Mouse (Mus musculus): ENCODE measurements at regions not wholly inside any gene's neighbourhood (a gene's known extent, or its start where the extent isn't known, plus 50 kb on each side); places are given as distances from the start of the nearest gene placed in this dataset.
"Not testable (repeated sequence)": the region's sequence is repeated elsewhere in the genome, so short reads cannot be mapped to it uniquely, and the experiment has no call there.

DNA sequence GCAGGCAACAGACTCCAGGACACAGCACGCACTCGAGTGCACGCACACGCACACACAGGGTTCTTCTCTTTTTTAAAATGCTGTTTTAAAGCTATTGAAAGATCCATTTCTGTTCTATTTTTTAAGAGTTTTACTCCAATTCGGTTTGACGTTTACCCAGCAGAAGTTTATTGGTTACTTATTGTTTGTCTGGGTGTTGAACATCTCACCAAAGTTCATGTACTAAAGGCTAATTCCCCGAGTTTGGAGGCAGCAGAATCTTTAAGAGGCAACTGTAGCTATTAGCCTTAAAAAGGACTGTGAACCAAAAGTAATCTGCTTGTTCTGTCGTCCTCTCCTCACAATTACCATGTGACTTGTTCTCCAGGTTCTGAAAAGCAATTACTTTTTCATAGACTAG, 263.0 kb upstream of the Nfia start:
- DNase-seq (ENCODE audit: extremely low spot score in 1 of 2, low spot score in 2 of 2), result no peak
- Histone ChIP-seq H3K27ac (no peak overlapping the region), H3K4me3 (no peak overlapping the region)
- TF ChIP-seq CTCF (IDR thresholded peaks at IDR 0.05), result no peak
- intact Hi-C loops (cut with DNase I), result no loop called here

GRCm38 (mm10) chr4:97505734-97506133, 266.8 kb upstream of the Nfia start:
- intact Hi-C loops (cut with DNase I), result no loop called here
- Histone ChIP-seq H3K27ac (no peak overlapping the region), H3K4me3 (no peak overlapping the region)
- no peak for TF ChIP-seq CTCF (IDR thresholded peaks at IDR 0.05)
- no peak for DNase-seq (ENCODE audit: extremely low spot score in 1 of 2, low spot score in 2 of 2)

- TF ChIP-seq CTCF (IDR thresholded peaks at IDR 0.05), result no peak
- DNase-seq (ENCODE audit: extremely low spot score in 1 of 2, low spot score in 2 of 2), result no peak
- intact Hi-C loops (cut with DNase I), result no loop called here
- Histone ChIP-seq H3K27ac (no peak overlapping the region), H3K4me3 (no peak overlapping the region)
Observed at GRCm38 (mm10) chr4:97491248-97491804, 281.2 kb upstream of the Nfia start.

DNA sequence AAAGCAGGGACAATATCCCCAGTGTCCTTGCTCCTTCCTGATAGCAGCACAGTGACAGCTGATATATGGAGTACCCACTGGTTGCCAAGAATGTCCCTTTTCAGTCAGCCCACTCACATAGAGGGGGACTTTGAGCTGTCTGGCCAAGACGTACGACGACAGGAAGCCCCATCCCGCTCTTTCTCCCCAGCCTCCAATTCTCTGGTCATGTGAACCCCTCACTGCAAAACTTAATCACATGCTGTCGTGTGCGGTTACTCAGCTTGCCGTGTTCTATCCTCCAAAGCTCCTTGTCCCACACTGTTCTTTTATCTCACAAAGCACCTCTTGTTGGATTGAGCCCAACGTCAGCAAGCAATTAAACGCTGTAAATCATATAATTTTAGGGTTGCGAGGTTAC, 286.2 kb upstream of the Nfia start:
- intact Hi-C loops (cut with DNase I), result no loop called here
- DNase-seq (ENCODE audit: extremely low spot score in 1 of 2, low spot score in 2 of 2), result no peak
- Histone ChIP-seq H3K4me3 (no peak overlapping the region), H3K27ac (no peak overlapping the region)
- TF ChIP-seq CTCF (IDR thresholded peaks at IDR 0.05), result no peak

GRCm38 (mm10) chr4:97485225-97485624, 287.3 kb upstream of the Nfia start:
- TF ChIP-seq CTCF (IDR thresholded peaks at IDR 0.05), result no peak
- H3K27ac ChIP-seq, result no peak overlapping the region
- no peak for DNase-seq (ENCODE audit: extremely low spot score in 1 of 2, low spot score in 2 of 2)
- no peak overlapping the region for H3K4me3 ChIP-seq
- intact Hi-C loops (cut with DNase I), result no loop called here

- intact Hi-C loops (cut with DNase I), result no loop called here
- DNase-seq (ENCODE audit: extremely low spot score in 1 of 2, low spot score in 2 of 2), result no peak
- no peak for TF ChIP-seq CTCF (IDR thresholded peaks at IDR 0.05)
- no peak overlapping the region for H3K4me3 ChIP-seq
- H3K27ac ChIP-seq, result no peak overlapping the region
Observed at GRCm38 (mm10) chr4:97482701-97483246, 289.8 kb upstream of the Nfia start.

DNA sequence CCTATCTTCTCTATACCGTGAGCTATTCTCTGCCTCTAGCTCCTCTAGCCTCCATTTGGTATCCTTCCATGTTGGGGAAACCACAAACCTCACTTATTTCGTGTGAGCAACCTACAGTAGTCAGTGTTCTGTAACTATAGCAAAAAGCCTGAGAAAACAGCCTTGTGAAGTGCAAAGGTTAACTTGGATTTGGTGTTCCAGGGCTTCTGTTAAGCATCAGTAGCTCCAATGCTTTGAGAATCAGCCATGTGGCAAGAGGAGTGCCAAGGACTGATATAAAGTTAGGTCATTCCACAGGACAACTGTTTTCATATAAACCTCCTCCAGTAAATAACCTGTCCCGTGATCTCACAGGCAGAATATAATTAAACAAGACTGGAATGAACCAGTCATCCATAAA, 290.7 kb upstream of the Nfia start:
- TF ChIP-seq CTCF (IDR thresholded peaks at IDR 0.05), result no peak
- no peak for DNase-seq (ENCODE audit: extremely low spot score in 1 of 2, low spot score in 2 of 2)
- H3K4me3 ChIP-seq, result no peak overlapping the region
- H3K27ac ChIP-seq, result no peak overlapping the region
- intact Hi-C loops (cut with DNase I), result no loop called here

DNA sequence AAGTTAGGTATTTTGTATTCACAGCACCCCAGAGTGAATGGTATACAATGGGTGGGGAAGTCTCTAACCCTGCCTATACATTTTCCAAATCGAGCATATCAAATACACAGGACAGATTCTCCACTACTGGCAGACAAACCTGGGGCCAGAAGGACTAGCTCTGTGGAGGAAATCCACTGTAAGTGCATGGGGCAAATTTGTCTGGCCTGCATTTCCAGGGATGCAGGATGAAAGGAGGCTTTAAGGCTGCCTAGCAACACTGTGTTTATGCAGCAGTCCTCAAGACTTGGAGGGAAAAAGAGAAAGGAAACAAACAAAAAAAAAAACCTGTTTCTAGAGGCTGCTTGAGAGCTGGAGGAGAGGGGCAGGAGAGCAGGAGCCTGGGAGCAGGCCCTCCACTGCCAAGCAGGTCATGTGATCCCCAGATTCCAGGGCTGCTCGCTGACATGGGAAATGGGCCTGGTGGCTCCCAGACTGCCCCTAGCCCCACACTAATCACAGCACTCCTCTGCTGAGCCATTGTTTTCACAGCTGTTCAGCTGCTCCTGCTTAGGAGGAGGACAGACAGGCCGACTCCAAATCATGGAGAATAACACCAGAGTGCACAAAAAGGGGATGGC, 293.7 kb upstream of the Gm10192 start:
- no peak for TF ChIP-seq CTCF (IDR thresholded peaks at IDR 0.05)
- no peak overlapping the region for H3K4me3 ChIP-seq
- intact Hi-C loops (cut with DNase I), result no loop called here

DNA sequence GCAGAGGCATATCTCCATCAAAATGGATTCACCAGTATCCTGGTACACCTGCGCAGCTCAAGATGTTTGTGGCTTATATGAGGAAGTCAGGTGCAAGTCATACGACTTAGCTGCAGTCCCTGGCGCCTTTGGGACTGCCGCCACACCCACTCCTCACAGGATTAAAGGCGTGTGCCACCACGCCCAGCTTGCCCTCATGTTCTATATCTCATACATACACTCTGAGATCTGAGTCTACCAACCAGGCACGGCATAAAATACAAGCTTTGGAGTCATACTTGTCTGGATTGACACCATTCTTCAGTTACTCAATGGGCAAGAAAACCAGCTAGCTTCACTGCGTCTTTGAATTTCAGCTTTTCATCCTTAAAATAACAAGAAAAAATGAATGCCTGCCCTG, 290.5 kb upstream of the Gm10192 start:
- intact Hi-C loops (cut with DNase I); DNase-seq (ENCODE audit: extremely low spot score in 1 of 2, low spot score in 2 of 2); H3K27ac ChIP-seq; H3K4me3 ChIP-seq: not testable (repeated sequence)

More for the DNA sequence above, 293.7 kb upstream of the Gm10192 start:
- peak in 1 of 2 experiments; percentile 18 for DNase-seq (ENCODE audit: extremely low spot score in 1 of 2, low spot score in 2 of 2)
- H3K27ac ChIP-seq, result no peak overlapping the region

DNA sequence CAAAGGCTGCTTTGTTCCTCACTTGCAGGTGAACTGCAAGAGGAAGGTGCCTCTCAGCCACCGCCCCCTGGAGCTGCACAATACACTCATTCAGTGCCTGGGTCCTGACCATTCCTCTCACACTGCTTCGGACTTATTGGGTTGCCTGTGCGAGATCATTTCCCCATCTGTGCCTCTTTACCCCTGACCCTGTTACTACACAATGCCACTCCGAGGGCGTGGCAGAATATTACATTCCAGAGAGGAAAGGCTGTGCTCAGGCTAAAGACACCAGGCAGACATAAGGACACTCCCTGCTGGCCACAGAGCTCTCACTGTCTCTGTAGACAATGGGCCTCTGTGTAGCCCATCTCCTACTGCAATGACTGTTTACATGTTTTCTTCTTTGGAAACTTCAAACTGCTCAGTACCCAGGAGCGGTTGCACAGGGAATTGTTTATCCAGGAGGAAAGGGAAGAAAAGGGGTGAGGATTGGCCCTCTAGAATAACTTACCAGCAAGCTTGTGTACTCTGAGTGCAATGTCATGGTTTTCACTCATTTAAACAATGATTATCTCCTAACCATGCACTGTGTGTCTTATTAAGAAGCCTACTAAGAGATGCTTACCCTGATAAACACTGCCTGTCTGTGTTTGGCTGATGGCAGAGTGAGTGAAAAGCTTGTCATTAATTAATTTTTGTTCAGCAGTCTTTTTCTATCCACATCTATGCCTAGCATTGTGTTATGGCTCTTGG, 283.1 kb upstream of the Gm10192 start:
- TF ChIP-seq CTCF (IDR thresholded peaks at IDR 0.05), result no peak
- H3K4me3 ChIP-seq, result no peak overlapping the region
- intact Hi-C loops (cut with DNase I), result no loop called here
- DNase-seq (ENCODE audit: extremely low spot score in 1 of 2, low spot score in 2 of 2), result no peak
- H3K27ac ChIP-seq, result no peak overlapping the region

DNA sequence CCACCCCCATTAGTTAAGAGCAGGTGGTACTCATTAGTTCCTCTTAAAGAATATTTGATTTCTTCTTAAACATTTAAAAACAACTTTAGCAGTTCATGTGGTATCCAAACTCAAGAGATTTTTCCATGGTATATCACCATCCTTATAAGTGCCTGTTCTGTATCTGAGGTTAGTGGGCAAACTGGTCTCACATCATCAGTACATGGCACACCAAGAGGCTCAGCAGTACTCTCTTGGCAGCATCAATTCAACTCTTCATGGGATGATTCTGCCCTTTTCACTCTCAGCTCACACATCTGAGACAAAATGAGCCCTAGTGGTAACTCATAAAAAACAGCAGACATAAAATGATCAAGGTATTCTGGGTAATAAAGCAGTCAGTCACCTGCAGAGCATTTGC, 282.6 kb upstream of the Gm10192 start:
- DNase-seq (ENCODE audit: extremely low spot score in 1 of 2, low spot score in 2 of 2), result no peak
- Histone ChIP-seq H3K4me3 (no peak overlapping the region), H3K27ac (no peak overlapping the region)
- no peak for TF ChIP-seq CTCF (IDR thresholded peaks at IDR 0.05)
- intact Hi-C loops (cut with DNase I), result no loop called here

GRCm38 (mm10) chr4:97461177-97461576, 278.2 kb upstream of the Gm10192 start:
- no peak for TF ChIP-seq CTCF (IDR thresholded peaks at IDR 0.05)
- Histone ChIP-seq H3K4me3 (no peak overlapping the region), H3K27ac (no peak overlapping the region)
- intact Hi-C loops (cut with DNase I), result no loop called here
- no peak for DNase-seq (ENCODE audit: extremely low spot score in 1 of 2, low spot score in 2 of 2)

Data from left cerebral cortex, adult 2 months (tissue).